Mouse (Mus musculus): Measurements from ENCODE around the gene Cir1.

DNA sequence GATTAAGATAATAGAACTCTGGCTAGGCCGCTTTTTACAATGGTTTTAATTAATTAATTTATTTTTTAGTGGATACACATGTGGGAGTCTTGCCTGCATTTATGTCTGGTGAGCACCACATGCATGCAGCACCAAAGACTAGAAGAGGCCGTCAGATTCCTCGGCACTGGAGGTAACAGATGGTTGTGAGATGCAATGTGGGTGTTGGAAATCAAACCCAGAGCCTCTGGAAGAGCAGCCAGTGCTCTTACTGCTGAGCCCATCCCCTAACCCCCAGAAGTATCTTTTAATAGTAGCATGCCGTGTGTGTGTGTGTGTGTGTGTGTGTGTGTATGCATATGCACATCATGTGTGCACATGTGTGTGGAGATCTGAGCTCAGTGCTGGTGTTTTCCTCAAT is 32.7 kb upstream of the Cir1 start:
- TF ChIP-seq CHD2 (IDR thresholded peaks at IDR 0.05; ENCODE audit: low read depth, low read length) (no peak), HCFC1 (IDR thresholded peaks at IDR 0.05; ENCODE audit: borderline replicate concordance, insufficient read depth, low read length) (no peak)

Measured in ES-E14 (cell line).